Mouse (Mus musculus) right cerebral cortex, postnatal 36 days (tissue): ENCODE results near the gene Gsg1l.
A peak's percentile ranks its signal among the peaks of the same experiment; 100 is the strongest.

ENCODE experiments used
- DNase-seq, 2 experiments: peaks; one replicate each; pipeline ENCODE4 v3.0.0; 2022; ENCODE audit warnings: low spot score in 2 of 2, mixed read lengths in 1 of 2

The Gsg1l gene

GRCm38 (mm10) chr7:126080949-126081654, 1.1 kb downstream of the Gsg1l start:
- DNase-seq = peak in 1 of 2 experiments; percentile 47

GRCm38 (mm10) chr7:126076935-126077334, 5.3 kb downstream of the Gsg1l start:
- DNase-seq = no peak

DNA sequence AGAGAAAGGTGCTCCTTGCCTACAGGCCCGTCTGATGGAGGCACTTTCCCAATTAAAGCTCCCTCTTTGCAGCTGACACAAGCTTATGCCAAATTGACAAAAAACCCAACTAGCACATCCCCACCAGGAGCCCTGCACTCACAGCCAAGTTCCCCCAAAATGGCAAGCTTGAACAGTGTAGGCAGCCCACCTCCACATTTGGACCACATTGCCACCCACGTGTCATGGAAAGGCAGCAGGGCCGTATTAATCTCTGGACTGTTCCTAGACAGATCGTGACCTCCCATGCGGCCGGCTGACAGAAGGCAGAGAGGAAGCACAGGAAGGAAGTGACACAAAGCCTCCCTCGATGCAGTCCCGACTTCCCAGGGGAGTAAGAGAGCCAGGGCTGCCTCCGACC, 7.2 kb downstream of the Gsg1l start:
- DNase-seq = no peak

DNA sequence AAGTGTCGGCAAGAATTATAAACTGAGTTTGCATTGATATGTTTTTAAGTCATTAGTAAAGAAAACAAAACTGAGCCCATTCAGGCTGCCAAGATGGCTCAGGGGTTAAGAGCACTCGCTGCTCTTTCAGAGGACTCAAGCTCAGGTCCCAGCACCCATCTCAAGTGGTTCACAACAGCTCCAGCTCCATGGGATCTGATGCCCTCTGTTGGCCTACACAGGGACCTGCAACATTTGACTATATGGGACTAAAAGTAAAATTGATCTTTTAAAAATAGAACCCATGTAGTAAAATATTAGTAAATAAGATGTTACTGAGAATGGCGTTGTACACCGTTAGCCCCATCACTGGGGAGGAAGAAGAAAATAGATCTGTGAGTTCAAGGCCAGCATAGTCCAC, 11.9 kb downstream of the Gsg1l start:
- DNase-seq = no peak

DNA sequence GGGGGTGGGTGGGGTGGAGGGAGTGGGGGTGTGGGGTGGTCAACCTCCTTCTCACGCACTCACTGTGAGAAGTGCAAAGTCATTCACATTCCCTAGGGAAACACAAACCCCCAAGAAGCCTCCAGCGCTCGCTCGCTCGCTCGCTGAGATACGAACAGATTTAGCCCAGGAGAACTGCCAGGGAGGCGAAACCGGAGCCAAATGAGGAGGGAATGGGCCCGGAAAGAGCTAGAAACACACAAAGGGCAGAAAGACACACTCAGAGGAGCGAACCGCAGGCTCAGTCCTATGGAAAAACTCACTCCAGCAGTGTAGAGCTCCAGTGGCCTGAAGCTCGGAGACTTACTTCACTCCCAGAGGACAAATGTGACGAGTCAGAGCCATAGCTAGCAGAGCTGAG, 15.4 kb downstream of the Gsg1l start:
- no peak for DNase-seq

- DNase-seq = no peak
Measured at GRCm38 (mm10) chr7:126065243-126065876, 16.9 kb downstream of the Gsg1l start.

- DNase-seq = no peak
Measured at GRCm38 (mm10) chr7:126062228-126062627, 20.0 kb downstream of the Gsg1l start.

DNA sequence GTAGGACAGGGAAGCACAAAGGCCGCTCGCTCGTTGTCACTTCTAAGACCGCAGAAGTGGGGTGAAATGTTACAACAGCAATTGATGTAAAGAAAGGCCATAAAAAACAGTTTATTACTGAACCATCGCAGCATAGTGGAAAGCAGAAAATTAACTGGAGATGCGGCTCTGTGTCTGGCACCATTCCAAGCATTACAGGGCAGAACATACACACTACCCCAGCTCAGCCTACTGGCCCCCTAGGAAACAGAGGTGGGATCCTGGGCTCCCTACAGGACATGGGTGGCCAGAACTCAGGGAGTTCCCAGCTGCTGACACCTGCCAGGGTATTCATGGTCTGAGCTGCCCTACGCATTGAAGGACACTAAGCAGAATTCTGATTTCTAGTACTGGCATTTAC, 23.3 kb downstream of the Gsg1l start:
- no peak for DNase-seq

- no peak for DNase-seq
Measured at GRCm38 (mm10) chr7:126057332-126057914, 24.8 kb downstream of the Gsg1l start.

DNA sequence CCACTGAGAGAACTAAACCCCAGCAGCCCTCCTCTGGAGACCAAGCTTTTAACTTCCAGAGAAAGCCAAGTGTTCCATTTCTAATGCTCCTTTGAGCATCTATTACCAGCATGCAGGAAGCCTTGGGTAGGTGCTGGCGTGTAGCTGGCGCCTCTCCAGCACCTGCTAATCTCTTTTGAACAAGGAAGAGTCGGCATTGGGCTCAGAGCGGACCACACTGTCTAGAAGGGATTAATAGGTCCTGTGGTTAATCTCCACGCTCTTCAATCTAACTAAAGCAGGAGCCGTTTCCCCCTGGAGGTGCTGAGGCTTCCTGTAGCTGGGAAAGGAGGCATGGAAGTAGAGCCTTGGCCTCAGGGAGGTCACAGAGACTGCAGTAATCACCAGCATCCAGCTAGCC, 27.6 kb downstream of the Gsg1l start:
- no peak for DNase-seq

DNA sequence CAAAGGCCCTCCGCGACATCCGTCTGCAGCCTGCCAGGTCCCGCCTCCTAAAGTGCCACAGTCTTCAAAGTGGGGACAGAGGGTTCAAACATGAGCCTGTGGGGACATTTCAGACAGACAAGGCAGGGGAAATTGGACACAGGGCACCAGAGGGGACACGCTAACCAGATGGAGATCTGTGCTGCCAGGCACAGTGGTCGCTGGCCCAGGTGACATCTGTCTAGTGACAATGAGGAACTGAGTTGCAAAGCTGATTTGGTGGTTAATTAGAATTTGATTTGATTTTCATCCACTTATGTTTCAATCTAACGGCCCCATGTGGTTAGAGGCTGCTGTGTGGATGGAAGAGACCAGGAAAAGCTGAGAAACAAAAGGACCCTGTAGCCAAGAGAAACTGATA, 28.6 kb downstream of the Gsg1l start:
- no peak for DNase-seq

GRCm38 (mm10) chr7:126051910-126052309, 30.3 kb downstream of the Gsg1l start:
- DNase-seq = no peak

DNA sequence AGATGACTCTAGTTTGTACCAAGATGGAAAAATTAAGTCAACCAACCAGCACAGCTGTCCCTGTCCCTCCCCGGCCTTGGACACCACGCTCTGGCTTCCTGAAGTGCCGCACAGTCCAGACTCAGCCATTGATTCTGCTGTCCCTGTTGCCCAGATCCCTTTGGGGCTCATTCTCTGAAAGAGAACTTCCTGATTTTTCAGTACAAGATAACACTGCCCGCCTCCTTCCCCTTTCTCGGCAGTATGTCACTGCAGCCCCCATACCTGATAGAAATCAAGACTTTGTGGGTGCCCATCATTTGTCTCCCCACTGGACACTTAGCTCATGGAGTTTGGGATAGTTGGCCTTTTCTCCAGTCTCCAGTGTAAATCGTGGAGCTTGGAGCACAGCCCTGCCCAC, 37.1 kb downstream of the Gsg1l start:
- no peak for DNase-seq

- no peak for DNase-seq
Measured at GRCm38 (mm10) chr7:126042306-126042705, 39.9 kb downstream of the Gsg1l start.

GRCm38 (mm10) chr7:126040794-126041526, 41.3 kb downstream of the Gsg1l start:
- DNase-seq = peak; percentile 58 to 65

GRCm38 (mm10) chr7:126039847-126040246, 42.4 kb downstream of the Gsg1l start:
- DNase-seq = no peak

DNA sequence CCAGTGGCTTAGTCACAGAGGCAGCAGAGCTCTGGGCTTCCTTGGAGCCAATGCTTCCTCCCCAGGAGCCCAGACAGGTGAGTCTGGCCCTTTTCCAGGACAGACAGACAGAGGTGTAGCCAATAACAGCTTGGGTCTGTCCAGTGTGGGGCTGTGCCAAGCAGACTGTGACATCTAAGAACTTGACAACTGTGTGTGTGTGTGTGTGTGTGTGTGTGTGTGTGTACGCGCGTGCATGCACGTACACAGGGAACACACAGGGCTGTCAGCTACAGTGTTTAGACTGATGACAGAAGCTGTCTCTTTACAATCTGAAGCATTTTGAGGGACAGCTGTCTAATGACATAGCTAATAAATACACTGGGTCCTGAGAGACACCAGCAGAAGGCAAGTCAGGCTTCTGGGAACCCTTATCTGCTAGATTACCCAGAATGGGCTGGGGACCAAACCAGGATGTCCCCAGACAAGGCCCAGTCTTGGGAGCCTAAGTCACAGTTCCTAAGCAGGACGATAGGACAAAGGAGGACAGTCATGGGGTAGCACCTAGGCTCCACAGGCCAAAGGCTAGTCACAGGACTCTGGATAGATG, 42.9 kb downstream of the Gsg1l start:
- DNase-seq = no peak

DNA sequence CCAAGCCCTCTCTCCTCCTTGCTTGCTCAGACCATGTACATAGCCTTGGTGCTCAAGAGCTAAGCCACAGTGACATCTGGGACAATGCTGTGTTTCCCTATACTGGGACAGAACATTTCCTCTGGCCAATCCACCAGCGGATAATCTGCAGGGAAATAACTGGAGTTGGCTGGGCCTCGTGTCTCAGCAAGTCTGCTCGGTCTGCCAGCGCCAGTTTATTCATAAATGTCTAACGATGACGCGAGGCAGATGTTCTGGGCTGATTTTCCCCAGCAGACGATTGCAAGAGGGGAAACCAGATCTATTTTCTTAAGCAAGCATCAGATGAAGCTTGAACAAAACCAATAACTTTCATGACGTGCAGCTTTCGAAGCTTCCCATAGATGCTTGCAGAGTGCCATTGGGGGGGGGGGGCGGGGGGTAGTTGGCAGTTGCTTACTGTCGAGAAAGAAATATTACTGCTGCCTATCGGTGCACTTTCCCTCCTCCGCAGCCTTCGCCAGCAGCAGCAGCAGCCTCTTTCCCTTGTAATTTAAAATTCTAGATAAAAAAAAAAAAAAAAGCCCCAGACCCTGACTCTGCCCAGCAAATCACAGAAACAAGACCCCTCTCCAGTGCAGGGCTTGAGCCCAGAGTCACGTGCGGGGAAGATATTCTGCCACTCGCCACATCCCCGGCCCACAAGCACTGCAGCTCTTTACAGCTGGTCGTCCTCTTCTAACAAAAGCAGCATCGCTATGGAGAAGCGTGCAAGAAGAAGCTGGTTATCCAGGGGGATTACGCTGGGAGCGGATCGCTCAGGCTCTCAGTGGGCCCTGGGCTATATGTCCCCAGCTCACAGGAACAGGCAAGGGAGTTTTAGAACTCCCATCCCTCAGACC, 43.6 kb downstream of the Gsg1l start:
- no peak for DNase-seq

DNA sequence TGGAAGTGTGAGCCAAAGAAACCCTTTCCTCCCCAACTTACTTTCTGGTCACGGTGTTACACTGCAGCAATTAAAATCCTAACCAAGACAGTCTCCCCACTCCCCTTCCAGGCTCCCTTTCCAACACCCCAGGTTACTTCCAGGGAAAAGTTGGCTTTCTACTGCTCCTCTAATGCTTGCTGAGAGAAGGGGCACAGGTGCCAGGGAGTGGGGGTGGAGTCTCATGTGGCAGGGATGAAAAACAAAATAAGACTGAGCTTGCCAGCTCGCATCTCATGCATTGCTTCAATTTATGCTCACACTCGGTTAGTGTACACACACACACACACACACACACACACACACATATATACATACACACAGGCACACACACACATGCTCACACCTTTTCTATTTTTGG, 46.9 kb downstream of the Gsg1l start:
- no peak for DNase-seq

GRCm38 (mm10) chr7:126032776-126033209, 49.4 kb downstream of the Gsg1l start:
- DNase-seq = no peak

DNA sequence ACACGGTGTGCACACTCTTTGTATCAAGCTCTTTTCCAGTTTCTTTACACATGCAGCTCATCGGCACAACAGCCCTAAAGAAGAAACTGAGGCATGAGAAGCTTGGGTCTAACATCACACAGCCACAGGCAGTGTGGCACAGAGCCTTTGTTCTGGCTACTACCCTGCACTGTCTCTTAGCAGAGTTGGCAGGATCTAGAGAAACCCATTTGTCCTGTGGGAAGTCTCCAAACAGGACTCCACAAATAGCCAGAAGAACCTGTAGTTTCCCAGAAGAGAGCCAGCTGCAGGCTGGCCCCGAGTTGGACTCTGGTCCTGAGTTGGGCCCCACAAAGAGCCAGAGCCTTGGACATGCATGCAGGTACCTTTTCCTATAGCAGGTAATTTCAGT, 49.9 kb downstream of the Gsg1l start:
- no peak for DNase-seq
